Mouse (Mus musculus): Measurements from ENCODE around the gene Gm21985.

- TF ChIP-seq CTCF (IDR thresholded peaks at IDR 0.05; ENCODE audit: borderline replicate concordance, control insufficient read depth, extremely low read depth, insufficient read depth, low read length, poor library complexity) (no peak), POLR2A (IDR thresholded peaks at IDR 0.05; ENCODE audit: control insufficient read depth, extremely low read depth, insufficient read depth, low read length, poor library complexity) (no peak)
These were observed 16.7 kb downstream of the Gm21985 start for GRCm38 (mm10) chr2:112282846-112283245.
